In genomic region chr15:61096021-61096781, GRCm38 (mm10) we compare ENCODE assay signal across 8 mouse cellular contexts.
DNase-seq lines count a peak whose midpoint lies in the region; ATAC-seq lines count a peak whose summit lies in the region.

No protein-coding gene starts in this region.

- no peaks in the 10 kb centered on the region for H3K27me3 ChIP-seq in forebrain, embryonic 13.5 days
- H3K27me3 ChIP-seq in midbrain, embryonic 15.5 days (replicated peaks) = no peaks in the 10 kb centered on the region

- no peak overlapping the region for H3K9ac ChIP-seq in forebrain, embryonic 13.5 days
- H3K9ac ChIP-seq in midbrain, embryonic 15.5 days = no peak overlapping the region

- 58% methylated on average over 3 of the region's 3 CpGs for WGBS in forebrain, embryonic 13.5 days
- 50% methylated on average over 3 of the region's 3 CpGs for WGBS in midbrain, embryonic 15.5 days

- no peaks in the 10 kb centered on the region for H3K4me1 ChIP-seq in forebrain, embryonic 13.5 days
- H3K4me1 ChIP-seq in midbrain, embryonic 15.5 days = no peaks in the 10 kb centered on the region

- H3K36me3 ChIP-seq in forebrain, embryonic 13.5 days (ENCODE audit: poor library complexity, severe bottlenecking) = no peaks in the 10 kb centered on the region
- no peaks in the 10 kb centered on the region for H3K36me3 ChIP-seq in midbrain, embryonic 15.5 days (replicated peaks)

- no peak overlapping the region for H3K4me2 ChIP-seq in forebrain, embryonic 13.5 days
- no peak overlapping the region for H3K4me2 ChIP-seq in midbrain, embryonic 15.5 days

- ATAC-seq in forebrain, embryonic 13.5 days = peak; percentile 80
- peak; percentile 85 for ATAC-seq in midbrain, embryonic 15.5 days (replicated peaks)

- DNase-seq in kidney, postnatal 14 days = peak; percentile 20
- no peak for DNase-seq in kidney, postnatal 10 days
- DNase-seq in ZHBTc4 (ENCODE audit: low read depth, low spot score) = peak; percentile 9
- DNase-seq in gastrocnemius, postnatal 4 days (ENCODE audit: low spot score in 2 of 2) = no peak
- no peak for DNase-seq in B cell, adult 2 months
- no peak for DNase-seq in c-Kit-positive CD71-positive TER-119-positive erythroid progenitor cells, embryonic 14.5 days (ENCODE audit: low spot score)

- no peaks in the 10 kb centered on the region for H3K9me3 ChIP-seq in forebrain, embryonic 13.5 days (replicated peaks)
- H3K9me3 ChIP-seq in midbrain, embryonic 15.5 days = no peaks in the 10 kb centered on the region

- H3K27ac ChIP-seq in forebrain, embryonic 13.5 days = no peak overlapping the region
- H3K27ac ChIP-seq in midbrain, embryonic 15.5 days = no peak overlapping the region

- H3K4me3 ChIP-seq in forebrain, embryonic 13.5 days = no peak overlapping the region
- no peak overlapping the region for H3K4me3 ChIP-seq in midbrain, embryonic 15.5 days

Comparison
In these comparisons a context has a peak if more than half of its experiments do, and no peak if none do; other contexts are left out.
1. DNase-seq: peak in kidney, postnatal 14 days (single experiment) and ZHBTc4 (single experiment); none in kidney, postnatal 10 days (single experiment), gastrocnemius, postnatal 4 days (0 of 2), B cell, adult 2 months (0 of 2) and c-Kit-positive CD71-positive TER-119-positive erythroid progenitor cells, embryonic 14.5 days (single experiment).